Mouse (Mus musculus): Measurements from ENCODE around the gene Tbx4.

DNA sequence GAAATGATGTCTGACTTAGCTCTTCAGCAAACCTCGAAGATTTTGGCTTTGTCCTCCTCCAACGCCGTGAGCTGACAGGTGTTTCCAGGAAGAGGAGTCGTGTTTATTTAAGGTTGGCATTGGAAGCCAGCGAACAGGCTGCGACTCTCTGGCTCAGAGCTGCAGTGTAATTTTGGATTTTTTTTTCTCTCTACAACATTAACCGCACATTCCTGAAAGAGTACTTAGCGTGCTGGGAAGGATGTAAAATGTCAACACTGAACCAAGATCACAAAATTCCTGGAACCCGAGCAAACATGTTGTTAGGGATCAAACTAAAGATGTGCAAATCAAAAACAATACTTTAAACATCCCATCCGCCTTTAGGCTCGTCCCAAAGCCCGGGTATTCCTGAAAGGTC is 69.4 kb downstream of the Tbx4 start:
- TF ChIP-seq CTCF (IDR thresholded peaks at IDR 0.05; ENCODE audit: insufficient read depth, low read length) = no peak
- TF ChIP-seq POLR2A (IDR thresholded peaks at IDR 0.05; ENCODE audit: borderline replicate concordance, extremely low read depth, low read depth, low read length) = no peak
